Mouse (Mus musculus) layer of hippocampus, adult 2 months (tissue): ENCODE measurements around the gene Atf6b. TPM values are rescaled to one million over a fixed set of nuclear protein-coding genes. Genes with fewer than 3 reads are reported as not detected.

Experiments used
- DNase-seq, 2 experiments: peaks; one replicate each; pipeline ENCODE4 v3.0.0; 2022; ENCODE audit warnings: low spot score in 2 of 2
- H3K27ac ChIP-seq: fragments of 200-600 bp; 2 replicates; pipeline ENCODE4 v1.8.1; 2022
- H3K4me3 ChIP-seq: fragments of 200-600 bp; 2 replicates; pipeline ENCODE4 v1.8.1; 2022; ENCODE audit warnings: mild to moderate bottlenecking
- CTCF ChIP-seq: fragments of 200-600 bp; conservative IDR thresholded peaks from 2 replicates; pipeline ENCODE4 v1.8.1; 2022; ENCODE audit warnings: antibody characterized with exemption, mild to moderate bottlenecking, moderate library complexity
- total RNA-seq, 2 experiments: library from RNA; stranded (reverse); gene quantifications; 2 replicates each; pipeline ENCODE4 v1.2.3; 2021

Gene Atf6b
- total RNA-seq, 2 experiments from 2014 or later = 92.0 to 93.2 TPM

DNA sequence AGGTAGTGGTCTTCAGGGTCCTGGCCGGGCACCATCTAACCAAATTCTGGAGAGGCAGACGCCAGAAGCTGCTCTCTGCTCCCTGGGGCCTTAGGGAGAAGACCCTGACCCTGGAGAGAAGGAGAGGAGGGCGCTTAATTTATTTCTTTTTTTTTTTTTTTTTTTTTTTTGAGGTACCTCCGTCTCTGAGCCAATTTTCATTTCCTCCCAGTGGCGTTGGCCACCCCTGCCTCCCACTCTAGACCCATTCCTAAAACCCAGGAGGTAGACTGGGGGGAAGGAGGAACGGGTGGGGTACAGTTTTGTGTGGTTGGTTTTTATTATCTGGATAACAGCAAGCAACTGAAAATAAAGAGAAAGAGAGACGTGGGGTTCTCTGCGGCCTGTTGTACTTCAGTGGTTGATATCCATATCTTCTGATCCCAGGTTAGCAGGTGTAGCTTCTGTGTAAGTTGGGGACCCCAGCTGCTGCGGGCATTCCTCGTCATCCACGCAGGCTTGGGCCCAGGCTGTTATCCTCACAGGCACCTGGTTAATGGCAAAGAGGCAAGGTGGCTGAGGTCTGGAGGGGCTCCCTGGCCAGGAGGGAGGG is 33.8 kb upstream of the Atf6b start:
- TF ChIP-seq CTCF = no peak
- Histone ChIP-seq H3K4me3 (no peak overlapping the region), H3K27ac (no peak overlapping the region)
- no peak for DNase-seq

DNA sequence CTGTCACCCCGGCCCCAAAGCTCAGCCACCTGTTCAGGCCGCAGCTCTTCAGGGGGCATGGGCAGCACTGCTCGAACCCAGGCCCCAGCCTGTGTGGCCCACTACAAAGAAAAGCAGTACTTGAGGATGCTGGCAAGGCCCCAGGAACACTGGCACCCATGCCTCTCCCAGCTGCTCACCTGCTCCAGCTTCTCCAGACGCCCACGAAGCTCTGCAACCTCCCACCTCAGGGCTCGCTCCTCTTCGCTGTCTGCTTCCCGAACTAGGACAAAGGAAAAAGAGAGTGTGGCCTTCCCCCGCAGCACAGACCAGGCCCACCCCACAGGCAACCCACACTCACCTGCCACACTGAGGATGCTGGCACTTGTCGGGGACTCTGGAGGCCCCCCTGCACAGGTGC is 33.1 kb upstream of the Atf6b start:
- Histone ChIP-seq H3K4me3 (no peak overlapping the region), H3K27ac (no peak overlapping the region)
- no peak for DNase-seq
- no peak for TF ChIP-seq CTCF

DNA sequence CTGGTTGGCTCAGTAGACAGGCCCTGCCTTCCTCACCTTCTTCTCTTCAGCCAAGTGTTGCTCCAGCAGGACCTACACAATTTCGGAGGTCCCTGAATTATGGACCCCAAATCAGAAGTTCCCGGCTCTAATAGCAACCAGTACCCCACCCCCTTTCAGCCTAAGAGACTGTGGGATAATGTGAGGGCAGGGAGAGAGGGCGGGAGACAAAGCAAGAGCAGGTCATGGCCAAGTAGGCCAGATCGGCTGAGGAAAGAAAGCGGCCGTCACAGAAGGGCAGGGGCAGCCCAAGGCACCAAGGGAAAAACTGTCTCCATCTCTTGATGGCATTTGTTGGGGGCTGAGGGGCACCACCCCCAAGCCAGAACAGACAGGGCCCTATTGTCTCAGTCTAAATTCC is 31.1 kb upstream of the Atf6b start, which contains the start of gene Egfl8:
Gene Egfl8 (minus strand): TSS at position 101 of the 400 bp plus-strand sequence.
- DNase-seq = no peak
- TF ChIP-seq CTCF = no peak
- Histone ChIP-seq H3K4me3 (no peak within 1 kb of the TSS), H3K27ac (peak within 1 kb of the TSS; percentile 58; the same call in 1 of the 2 replicates)

DNA sequence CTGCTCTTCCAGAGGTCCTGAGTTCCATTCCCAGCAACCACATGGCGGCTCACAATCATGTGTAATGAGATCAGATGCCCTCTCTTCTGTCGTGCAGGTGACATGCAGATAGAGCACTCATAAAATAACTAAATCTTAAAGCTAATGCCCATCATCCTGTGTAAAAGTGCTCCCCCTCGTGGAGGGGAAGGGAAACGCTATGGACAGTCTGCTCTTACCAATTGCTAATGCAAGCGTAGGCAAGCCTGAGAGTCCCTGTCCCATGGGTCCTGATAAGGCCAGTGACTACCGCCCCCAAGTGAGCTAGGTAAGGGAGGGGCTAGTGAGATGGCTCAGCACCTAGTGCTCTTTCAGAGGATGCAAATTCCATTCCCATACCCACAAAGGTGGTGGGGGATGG is 27.9 kb upstream of the Atf6b start:
- H3K27ac ChIP-seq = no peak overlapping the region
- DNase-seq = peak; percentile 72 to 80
- peak; percentile 94; the same call in 1 of the 2 replicates for TF ChIP-seq CTCF
- no peak overlapping the region for H3K4me3 ChIP-seq

DNA sequence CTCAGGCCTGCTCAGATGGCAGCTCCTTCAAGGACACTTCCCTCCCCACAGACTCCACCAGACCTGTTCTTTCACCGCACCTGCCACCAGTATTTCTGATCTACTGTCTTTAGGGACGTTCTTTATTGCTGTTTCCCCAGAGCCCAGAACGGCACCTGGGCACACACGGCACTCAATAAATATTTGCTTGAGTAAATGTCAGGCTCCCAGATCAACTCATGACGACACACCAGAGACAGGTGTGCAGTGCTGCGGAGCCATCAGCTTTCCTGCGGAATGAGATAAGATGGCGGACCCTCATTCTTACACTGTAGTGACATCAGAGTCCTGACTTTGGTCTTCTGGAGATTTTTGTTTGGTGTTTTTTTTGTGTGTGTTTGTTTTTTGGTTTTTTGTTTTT is 25.9 kb upstream of the Atf6b start:
- TF ChIP-seq CTCF = no peak
- no peak overlapping the region for H3K4me3 ChIP-seq
- H3K27ac ChIP-seq = no peak overlapping the region
- DNase-seq = no peak

DNA sequence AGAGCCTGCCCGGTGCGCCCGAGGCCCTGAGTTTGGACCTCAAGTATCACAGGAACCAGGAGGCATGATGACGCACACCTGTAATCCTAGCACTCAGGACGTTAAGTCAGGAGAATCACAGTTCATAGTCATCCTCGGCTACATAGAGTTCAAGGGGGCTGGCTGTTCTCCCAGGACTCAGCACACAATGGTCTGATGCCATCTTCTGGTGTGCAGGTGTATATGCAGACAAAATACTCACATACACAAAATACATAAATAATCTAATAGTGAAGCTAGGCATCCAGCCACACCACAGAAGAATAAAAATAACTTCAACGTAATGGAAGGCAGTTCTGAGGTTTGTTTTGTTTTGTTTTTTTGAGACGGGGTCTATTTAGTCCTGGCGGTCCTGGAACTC is 23.8 kb upstream of the Atf6b start:
- Histone ChIP-seq H3K27ac (no peak overlapping the region), H3K4me3 (no peak overlapping the region)
- no peak for DNase-seq
- peak; percentile 63 for TF ChIP-seq CTCF

DNA sequence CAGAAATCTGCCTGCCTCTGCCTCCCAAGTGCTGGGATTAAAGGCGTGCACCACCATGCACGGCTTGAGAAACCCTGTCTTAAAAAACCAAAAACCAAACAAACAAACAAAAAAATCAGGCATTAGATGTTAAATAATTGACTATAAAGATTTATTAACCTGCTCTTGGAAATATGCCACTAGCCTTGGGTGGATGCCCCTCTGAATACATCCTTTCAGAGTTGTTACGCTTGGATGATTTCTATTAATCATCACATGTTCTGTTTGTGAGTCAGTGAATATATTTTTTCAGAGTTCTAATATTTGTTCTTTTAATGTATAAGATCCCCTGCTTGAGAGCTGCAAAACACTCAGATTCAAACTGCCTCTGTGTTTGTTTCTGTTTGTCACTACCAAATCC is 22.0 kb upstream of the Atf6b start:
- no peak for TF ChIP-seq CTCF
- Histone ChIP-seq H3K4me3 (no peak overlapping the region), H3K27ac (no peak overlapping the region)
- DNase-seq = no peak

DNA sequence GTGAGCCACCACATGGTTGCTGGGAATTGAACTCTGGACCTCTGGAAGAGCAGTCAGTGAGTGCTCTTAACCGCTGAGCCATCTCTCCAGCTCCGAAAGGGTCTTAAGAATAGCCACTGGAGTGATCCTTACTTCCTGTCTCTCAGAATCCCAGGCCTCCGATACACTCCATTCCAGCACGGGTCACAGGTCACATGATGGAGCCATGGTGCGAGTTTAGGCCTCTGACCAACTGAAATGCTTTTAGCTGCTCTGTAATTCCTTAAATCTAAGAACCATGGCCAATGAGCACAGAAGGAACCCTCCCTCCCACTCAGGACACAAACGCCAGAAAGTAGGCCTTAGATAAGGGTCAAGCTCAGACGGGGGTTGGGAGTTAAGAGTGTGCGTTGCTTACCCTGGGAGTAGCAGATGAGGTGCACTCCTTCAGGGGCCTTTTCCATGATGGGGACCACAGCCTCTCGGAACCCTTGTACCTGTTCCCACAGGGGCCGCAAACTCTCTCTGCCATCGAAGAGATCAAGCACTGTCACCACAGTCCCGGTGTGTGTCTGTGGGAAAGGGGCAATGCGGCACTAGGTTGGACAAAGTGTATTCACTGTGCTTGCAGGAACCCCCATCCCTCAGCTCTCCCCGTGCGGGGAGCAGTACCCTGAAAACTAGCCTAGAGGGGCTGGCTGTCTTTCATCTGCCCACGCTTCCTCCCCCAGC is 20.7 kb upstream of the Atf6b start:
- TF ChIP-seq CTCF = no peak
- DNase-seq = no peak
- Histone ChIP-seq H3K4me3 (peak overlapping the region; percentile 67), H3K27ac (peak overlapping the region; percentile 99)

DNA sequence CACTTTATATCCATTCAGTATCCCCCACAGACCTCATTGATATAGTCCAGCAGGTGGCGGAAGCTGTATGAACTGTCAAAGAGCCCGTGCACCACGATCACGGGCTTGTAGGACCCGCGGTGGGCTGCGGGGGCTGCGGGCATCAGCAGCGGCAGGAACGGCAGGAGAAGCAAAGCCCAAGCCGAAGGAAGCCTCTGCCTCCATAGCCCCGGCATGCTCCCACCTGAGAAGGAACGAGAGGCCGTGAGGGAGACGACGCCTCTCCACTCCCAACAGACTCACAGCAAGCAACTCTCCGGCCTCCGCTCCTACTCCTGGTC is 20.2 kb upstream of the Atf6b start:
- H3K27ac ChIP-seq = peak overlapping the region; percentile 99

DNA sequence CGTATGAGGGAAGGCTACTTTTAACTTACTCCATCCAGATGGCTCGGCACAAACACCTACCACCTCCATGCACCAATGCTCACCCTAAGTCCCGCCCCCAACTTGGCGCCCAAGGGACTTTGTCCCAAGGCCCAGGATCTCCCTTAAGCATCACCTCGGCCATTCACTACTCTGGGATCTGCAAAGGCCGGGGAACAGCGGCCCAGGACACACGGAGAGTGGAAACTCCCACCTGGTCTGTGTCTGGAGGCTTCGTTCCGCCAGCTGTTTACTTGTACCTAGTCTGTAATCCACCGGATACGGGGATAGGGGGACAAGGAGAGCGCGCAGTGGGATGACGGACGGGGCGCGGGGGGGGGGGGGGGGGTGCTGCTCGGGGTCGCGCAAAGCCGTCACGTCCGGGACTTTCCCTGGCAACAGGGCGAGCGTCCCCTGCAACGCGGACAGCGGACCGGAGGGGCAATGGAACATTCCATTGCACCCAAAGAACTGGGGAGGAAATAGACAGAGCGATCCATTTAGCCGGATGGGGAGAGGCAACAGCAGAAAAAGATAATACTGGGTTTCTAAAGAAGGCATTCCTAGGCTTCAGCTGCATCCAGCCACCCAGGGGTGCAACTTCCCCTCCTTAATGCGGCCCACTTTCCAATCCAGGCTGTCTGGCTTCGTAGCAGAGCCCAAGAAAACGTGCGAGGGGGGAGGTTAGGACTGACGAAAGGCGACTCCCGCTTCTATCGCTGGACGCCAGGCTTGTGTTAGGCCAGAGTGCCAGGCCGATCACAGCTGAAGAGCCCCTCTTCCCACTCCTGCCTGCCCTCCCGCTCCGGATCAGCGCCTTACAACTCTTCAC is 19.6 kb upstream of the Atf6b start:
- DNase-seq = peak; percentile 87 to 92
- peak overlapping the region; percentile 67 for H3K4me3 ChIP-seq
- peak overlapping the region; percentile 99 for H3K27ac ChIP-seq
- no peak for TF ChIP-seq CTCF

More for the DNA sequence above, 20.2 kb upstream of the Atf6b start:
- no peak for DNase-seq
- TF ChIP-seq CTCF = peak; percentile 71
- peak overlapping the region; percentile 67 for H3K4me3 ChIP-seq

DNA sequence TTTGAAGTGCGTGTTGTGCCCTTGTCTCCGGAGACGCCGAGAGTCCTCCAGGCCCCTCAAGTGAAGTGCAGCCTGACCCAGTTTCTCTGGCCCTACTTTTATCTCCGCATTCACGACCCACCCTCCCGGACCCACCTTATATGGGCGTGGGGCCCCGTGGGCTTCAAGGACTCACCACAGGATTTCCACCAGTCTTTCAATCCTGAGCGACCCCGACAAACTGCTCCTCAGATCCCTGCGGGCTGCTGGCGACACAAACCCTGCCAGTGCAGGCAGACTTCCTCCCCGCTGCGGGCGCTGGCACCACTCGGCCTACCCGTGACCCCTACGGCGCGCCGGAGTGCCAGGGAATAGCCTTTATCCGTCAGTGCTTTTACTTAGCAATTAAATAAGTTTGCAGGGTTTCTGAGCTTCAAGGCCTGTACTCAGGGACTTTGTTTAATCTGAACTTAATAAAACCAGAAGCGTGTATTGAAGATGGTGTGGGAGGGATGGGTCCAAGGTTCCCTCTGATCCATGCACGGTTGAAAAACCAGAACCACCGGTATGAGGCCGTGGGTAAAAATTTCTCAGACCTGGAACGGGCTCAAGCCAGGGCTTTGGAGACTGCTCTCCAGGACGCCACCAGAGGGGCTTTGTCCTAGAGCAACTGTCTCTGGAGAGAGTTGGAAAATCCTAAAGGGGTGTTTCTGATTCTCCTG is 18.9 kb upstream of the Atf6b start, which contains the start of gene Ppt2:
Gene Ppt2 (minus strand): TSS at position 568 of the 701 bp plus-strand sequence.
- peak within 1 kb of the TSS; percentile 67 for H3K4me3 ChIP-seq
- H3K27ac ChIP-seq = peak within 1 kb of the TSS; percentile 99
- DNase-seq = no peak
- TF ChIP-seq CTCF = no peak

DNA sequence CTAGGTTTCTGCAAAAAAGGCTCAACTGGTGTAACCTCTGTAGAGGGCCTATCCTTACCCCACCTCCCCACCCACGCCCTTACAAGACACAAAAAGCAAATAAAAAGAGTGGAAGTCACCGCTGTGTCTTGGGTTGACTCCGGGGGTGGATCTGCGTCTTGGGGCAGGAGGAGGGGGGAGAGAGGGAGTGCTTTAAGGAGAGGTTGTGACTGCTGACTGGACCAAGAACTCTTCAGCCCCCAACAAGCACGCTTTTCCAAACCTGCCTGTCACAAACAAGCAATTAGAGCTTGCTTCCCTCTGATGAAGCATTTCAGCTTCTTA is 18.3 kb upstream of the Atf6b start:
- no peak for DNase-seq
- H3K27ac ChIP-seq = peak overlapping the region; percentile 99
- no peak for TF ChIP-seq CTCF

More for the DNA sequence above, 18.3 kb upstream of the Atf6b start:
- peak overlapping the region; percentile 67 for H3K4me3 ChIP-seq
